Mouse (Mus musculus): ENCODE measurements around the gene Ccdc146. TPM values are rescaled to one million over a fixed set of nuclear protein-coding genes. Genes with fewer than 3 reads are reported as not detected.
"Not testable (repeated sequence)": the region's sequence is repeated elsewhere in the genome, so short reads cannot be mapped to it uniquely, and the experiment has no call there.

Ccdc146 gene
- polyA plus RNA-seq, 1 experiment from 2014 or later: 0.12 TPM

- no peak overlapping the region for H3K27ac ChIP-seq (ENCODE audit: low read length)
- no peaks in the 10 kb centered on the region for H3K9me3 ChIP-seq (ENCODE audit: control insufficient read depth, low read depth, low read length)
- 74% methylated on average over 6 of the region's 6 CpGs for WGBS
- H3K4me2 ChIP-seq (replicated peaks; ENCODE audit: low read depth, low read length): no peak overlapping the region
- ATAC-seq (ENCODE audit: insufficient number of reproducible peaks, insufficient read depth, low FRiP score, low read depth): no peak
- H3K27me3 ChIP-seq (ENCODE audit: control insufficient read depth, insufficient read depth, low read length): no peaks in the 10 kb centered on the region
- H3K4me1 ChIP-seq (ENCODE audit: control insufficient read depth, insufficient read depth, low read length): no peaks in the 10 kb centered on the region
- no peak overlapping the region for H3K4me3 ChIP-seq (ENCODE audit: low read depth, low read length)
- H3K36me3 ChIP-seq (ENCODE audit: control insufficient read depth, insufficient read depth, low read length): no peaks in the 10 kb centered on the region
- H3K9ac ChIP-seq (replicated peaks; ENCODE audit: low read depth, low read length): no peak overlapping the region
Measured at GRCm38 (mm10) chr5:21301011-21301410, 123.5 kb downstream of the Ccdc146 start.

- Histone ChIP-seq H3K36me3 (ENCODE audit: control insufficient read depth, insufficient read depth, low read length) (no peaks in the 10 kb centered on the region), H3K27ac (ENCODE audit: low read length) (no peak overlapping the region), H3K4me2 (replicated peaks; ENCODE audit: low read depth, low read length) (no peak overlapping the region), H3K4me1 (ENCODE audit: control insufficient read depth, insufficient read depth, low read length) (no peaks in the 10 kb centered on the region), H3K9me3 (ENCODE audit: control insufficient read depth, low read depth, low read length) (no peaks in the 10 kb centered on the region), H3K27me3 (ENCODE audit: control insufficient read depth, insufficient read depth, low read length) (no peaks in the 10 kb centered on the region), H3K4me3 (ENCODE audit: low read depth, low read length) (no peak overlapping the region), H3K9ac (replicated peaks; ENCODE audit: low read depth, low read length) (no peak overlapping the region)
- 96% methylated on average over 3 of the region's 3 CpGs for WGBS
- no peak for ATAC-seq (ENCODE audit: insufficient number of reproducible peaks, insufficient read depth, low FRiP score, low read depth)
Measured at GRCm38 (mm10) chr5:21300058-21300457, 124.4 kb downstream of the Ccdc146 start.

GRCm38 (mm10) chr5:21299076-21299755 lies 125.3 kb downstream of the Ccdc146 start:
- no peaks in the 10 kb centered on the region for H3K9me3 ChIP-seq (ENCODE audit: control insufficient read depth, low read depth, low read length)
- WGBS: 57% methylated on average over 21 of the region's 21 CpGs
- ATAC-seq (ENCODE audit: insufficient number of reproducible peaks, insufficient read depth, low FRiP score, low read depth): peak; percentile 84
- H3K27ac ChIP-seq (ENCODE audit: low read length): no peak overlapping the region
- no peak overlapping the region for H3K9ac ChIP-seq (replicated peaks; ENCODE audit: low read depth, low read length)
- no peaks in the 10 kb centered on the region for H3K4me1 ChIP-seq (ENCODE audit: control insufficient read depth, insufficient read depth, low read length)
- no peak overlapping the region for H3K4me3 ChIP-seq (ENCODE audit: low read depth, low read length)
- H3K4me2 ChIP-seq (replicated peaks; ENCODE audit: low read depth, low read length): no peak overlapping the region
- H3K36me3 ChIP-seq (ENCODE audit: control insufficient read depth, insufficient read depth, low read length): no peaks in the 10 kb centered on the region
- no peaks in the 10 kb centered on the region for H3K27me3 ChIP-seq (ENCODE audit: control insufficient read depth, insufficient read depth, low read length)

GRCm38 (mm10) chr5:21295683-21296082 lies 128.8 kb downstream of the Ccdc146 start:
- Histone ChIP-seq H3K9me3 (ENCODE audit: control insufficient read depth, low read depth, low read length) (no peaks in the 10 kb centered on the region), H3K4me1 (ENCODE audit: control insufficient read depth, insufficient read depth, low read length) (no peaks in the 10 kb centered on the region), H3K27me3 (ENCODE audit: control insufficient read depth, insufficient read depth, low read length) (no peaks in the 10 kb centered on the region), H3K36me3 (ENCODE audit: control insufficient read depth, insufficient read depth, low read length) (no peaks in the 10 kb centered on the region), H3K4me3 (ENCODE audit: low read depth, low read length) (no peak overlapping the region), H3K27ac (ENCODE audit: low read length) (no peak overlapping the region), H3K4me2 (replicated peaks; ENCODE audit: low read depth, low read length) (no peak overlapping the region), H3K9ac (replicated peaks; ENCODE audit: low read depth, low read length) (no peak overlapping the region)
- no peak for ATAC-seq (ENCODE audit: insufficient number of reproducible peaks, insufficient read depth, low FRiP score, low read depth)
- WGBS: 80% methylated on average over 7 of the region's 8 CpGs

GRCm38 (mm10) chr5:21290594-21290993 lies 133.9 kb downstream of the Ccdc146 start:
- Histone ChIP-seq H3K27me3 (ENCODE audit: control insufficient read depth, insufficient read depth, low read length) (no peaks in the 10 kb centered on the region), H3K4me2 (replicated peaks; ENCODE audit: low read depth, low read length) (no peak overlapping the region), H3K27ac (ENCODE audit: low read length) (no peak overlapping the region; the same call in 1 of the 2 replicates), H3K36me3 (ENCODE audit: control insufficient read depth, insufficient read depth, low read length) (no peaks in the 10 kb centered on the region), H3K9ac (replicated peaks; ENCODE audit: low read depth, low read length) (no peak overlapping the region), H3K4me1 (ENCODE audit: control insufficient read depth, insufficient read depth, low read length) (no peaks in the 10 kb centered on the region), H3K9me3 (ENCODE audit: control insufficient read depth, low read depth, low read length) (no peaks in the 10 kb centered on the region), H3K4me3 (ENCODE audit: low read depth, low read length) (no peak overlapping the region)
- 59% methylated on average over 8 of the region's 8 CpGs for WGBS
- no peak for ATAC-seq (ENCODE audit: insufficient number of reproducible peaks, insufficient read depth, low FRiP score, low read depth)

- Histone ChIP-seq H3K36me3 (ENCODE audit: control insufficient read depth, insufficient read depth, low read length) (no peaks in the 10 kb centered on the region), H3K4me1 (ENCODE audit: control insufficient read depth, insufficient read depth, low read length) (no peaks in the 10 kb centered on the region), H3K27me3 (ENCODE audit: control insufficient read depth, insufficient read depth, low read length) (no peaks in the 10 kb centered on the region), H3K27ac (ENCODE audit: low read length) (no peak overlapping the region), H3K4me3 (ENCODE audit: low read depth, low read length) (no peak overlapping the region), H3K4me2 (replicated peaks; ENCODE audit: low read depth, low read length) (no peak overlapping the region), H3K9ac (replicated peaks; ENCODE audit: low read depth, low read length) (no peak overlapping the region), H3K9me3 (ENCODE audit: control insufficient read depth, low read depth, low read length) (no peaks in the 10 kb centered on the region)
- no peak for ATAC-seq (ENCODE audit: insufficient number of reproducible peaks, insufficient read depth, low FRiP score, low read depth)
- WGBS: 57% methylated on average over 7 of the region's 7 CpGs
Measured at GRCm38 (mm10) chr5:21288658-21289435, 135.6 kb downstream of the Ccdc146 start.

GRCm38 (mm10) chr5:21283356-21284062 lies 141.0 kb downstream of the Ccdc146 start:
- H3K9ac ChIP-seq (replicated peaks; ENCODE audit: low read depth, low read length): no peak overlapping the region
- no peaks in the 10 kb centered on the region for H3K9me3 ChIP-seq (ENCODE audit: control insufficient read depth, low read depth, low read length)
- H3K4me2 ChIP-seq (replicated peaks; ENCODE audit: low read depth, low read length): no peak overlapping the region
- H3K27ac ChIP-seq (ENCODE audit: low read length): no peak overlapping the region
- no peak overlapping the region for H3K4me3 ChIP-seq (ENCODE audit: low read depth, low read length)
- WGBS: 87% methylated on average over 12 of the region's 12 CpGs
- H3K4me1 ChIP-seq (ENCODE audit: control insufficient read depth, insufficient read depth, low read length): no peaks in the 10 kb centered on the region
- no peaks in the 10 kb centered on the region for H3K36me3 ChIP-seq (ENCODE audit: control insufficient read depth, insufficient read depth, low read length)
- ATAC-seq (ENCODE audit: insufficient number of reproducible peaks, insufficient read depth, low FRiP score, low read depth): no peak
- H3K27me3 ChIP-seq (ENCODE audit: control insufficient read depth, insufficient read depth, low read length): no peaks in the 10 kb centered on the region

GRCm38 (mm10) chr5:21277685-21278084 lies 146.8 kb downstream of the Ccdc146 start:
- not testable (repeated sequence) for H3K4me1 ChIP-seq (ENCODE audit: control insufficient read depth, insufficient read depth, low read length); H3K9ac ChIP-seq (replicated peaks; ENCODE audit: low read depth, low read length); H3K27ac ChIP-seq (ENCODE audit: low read length); H3K36me3 ChIP-seq (ENCODE audit: control insufficient read depth, insufficient read depth, low read length); ATAC-seq (ENCODE audit: insufficient number of reproducible peaks, insufficient read depth, low FRiP score, low read depth); H3K4me3 ChIP-seq (ENCODE audit: low read depth, low read length); H3K9me3 ChIP-seq (ENCODE audit: control insufficient read depth, low read depth, low read length); H3K27me3 ChIP-seq (ENCODE audit: control insufficient read depth, insufficient read depth, low read length); H3K4me2 ChIP-seq (replicated peaks; ENCODE audit: low read depth, low read length)
- WGBS: 34% methylated on average over 2 of the region's 2 CpGs

Data from stomach, embryonic 14.5 days (tissue).